Mouse (Mus musculus) cerebellum, postnatal 36 days (tissue): ENCODE results near the gene Herc4.
"Not testable (repeated sequence)": the region's sequence is repeated elsewhere in the genome, so short reads cannot be mapped to it uniquely, and the experiment has no call there.

Source experiments
- DNase-seq, 2 experiments: peaks; one replicate each; pipeline ENCODE4 v3.0.0; 2021 to 2022; ENCODE audit warnings: mixed read lengths in 2 of 2

The Herc4 gene

DNA sequence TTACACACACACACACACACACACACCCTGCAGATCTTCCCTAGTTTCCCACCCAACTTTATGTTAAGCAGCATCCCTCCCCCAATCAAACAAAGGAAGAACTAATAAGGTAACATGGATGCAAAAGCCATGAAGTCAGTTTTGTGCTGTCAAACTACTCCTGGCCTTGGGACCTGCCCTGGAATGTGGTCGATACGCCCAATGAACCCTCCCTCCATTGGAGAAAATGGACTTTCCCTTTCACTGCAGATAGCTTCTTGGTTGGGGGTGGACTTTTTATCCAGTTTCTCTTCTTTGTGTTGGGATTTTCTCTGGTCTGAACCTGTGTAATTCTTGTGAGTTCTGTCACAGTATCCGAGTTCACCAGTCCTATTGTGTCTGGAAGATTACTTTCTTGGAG is 15.1 kb downstream of the Herc4 start:
- DNase-seq, result no peak

DNA sequence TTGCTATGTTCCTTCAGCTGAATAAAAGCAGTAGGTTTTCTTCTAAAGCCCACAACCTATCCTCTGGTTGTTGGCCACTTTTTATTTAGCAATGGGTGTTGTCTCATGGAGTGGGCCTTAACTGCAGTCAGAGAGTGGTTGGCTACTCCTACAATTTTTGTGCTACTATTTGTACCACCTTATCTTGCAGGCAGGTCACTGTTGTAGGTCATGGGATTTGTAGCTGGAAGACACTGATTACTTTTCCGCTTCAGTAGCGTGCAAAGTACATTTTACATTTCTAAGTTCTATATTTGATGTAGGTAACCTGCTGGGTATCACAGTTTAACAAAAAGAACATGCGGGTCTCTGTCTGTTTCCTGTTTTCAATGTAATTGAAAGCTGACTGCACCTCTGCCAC is 15.7 kb downstream of the Herc4 start:
- no peak for DNase-seq

DNA sequence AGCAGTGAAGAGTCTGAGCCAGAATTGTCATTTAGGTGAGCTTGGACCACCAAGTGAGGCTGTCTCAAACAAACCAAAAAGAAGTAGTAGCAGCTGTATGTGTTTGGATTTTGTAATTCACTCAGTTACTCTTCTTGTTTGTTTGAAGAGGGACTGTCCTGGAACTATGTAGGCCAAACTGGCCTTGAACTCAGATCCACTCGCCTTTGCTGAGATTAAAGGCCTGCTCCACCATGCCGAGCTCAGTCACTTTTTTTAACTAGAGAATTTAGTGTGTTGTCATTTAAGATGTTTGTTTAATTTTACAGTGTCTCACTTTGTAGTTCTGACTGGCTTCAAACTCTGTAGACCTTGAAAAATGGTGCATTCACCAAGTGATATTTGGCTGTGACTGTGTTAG is 24.3 kb downstream of the Herc4 start:
- no peak for DNase-seq

DNA sequence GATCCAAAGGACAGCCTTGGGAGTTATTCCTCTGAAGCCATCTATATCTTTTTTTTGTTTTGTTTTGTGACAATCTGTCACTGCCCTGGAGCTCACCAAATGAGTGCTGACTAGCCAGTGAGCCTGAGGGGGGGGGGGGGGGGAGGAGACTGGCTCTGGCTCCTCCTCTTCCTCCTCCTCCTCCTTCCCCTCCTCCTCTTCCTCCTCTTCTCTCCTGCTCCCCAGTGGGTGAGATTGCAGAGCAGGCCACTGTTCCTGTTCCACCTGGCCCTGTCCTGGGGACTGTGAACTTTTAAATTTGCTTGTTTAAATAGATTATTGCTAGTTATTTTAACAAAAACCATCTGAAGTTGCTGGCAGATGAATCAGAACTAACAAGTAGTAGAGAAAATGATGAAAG is 28.8 kb downstream of the Herc4 start:
- DNase-seq, result no peak

DNA sequence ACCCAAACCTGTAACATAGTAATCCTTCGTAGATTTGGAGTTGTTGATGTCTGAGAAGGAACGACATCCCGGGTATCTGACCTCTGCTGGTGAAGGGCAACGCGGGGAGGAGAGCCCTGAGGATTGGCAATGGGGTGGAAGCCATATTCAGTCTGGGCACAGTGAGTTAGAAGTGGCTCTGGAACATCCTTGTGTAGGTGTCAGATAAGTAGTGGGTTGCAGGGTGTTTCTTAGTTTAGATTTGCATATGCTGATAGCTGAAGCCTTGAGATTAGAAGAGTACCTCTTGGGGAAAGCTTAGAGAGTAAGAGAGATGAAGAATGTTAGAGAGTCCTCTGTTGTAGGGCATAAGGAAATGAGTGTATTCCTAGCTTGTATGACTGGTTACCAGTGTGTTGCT is 29.3 kb downstream of the Herc4 start:
- no peak for DNase-seq

DNA sequence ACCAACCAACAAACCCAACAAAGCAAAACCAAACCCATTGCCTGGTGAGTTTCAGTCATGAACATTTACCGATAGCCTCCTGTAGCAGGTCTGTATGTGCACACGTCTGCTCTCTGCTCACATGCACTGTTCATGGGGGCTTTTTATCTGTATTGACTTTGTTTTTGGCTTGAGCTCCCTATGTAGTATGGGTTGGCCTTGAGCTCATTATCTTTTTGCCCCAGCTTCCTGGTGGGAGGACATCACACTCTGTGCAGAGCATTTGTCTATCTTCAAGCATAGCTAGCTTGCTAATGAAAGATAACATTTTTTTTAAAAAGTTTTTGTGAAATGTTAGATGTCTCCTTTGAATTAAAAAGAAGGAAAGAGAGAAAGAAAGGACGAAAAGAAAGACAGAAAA is 33.4 kb downstream of the Herc4 start:
- no peak for DNase-seq

DNA sequence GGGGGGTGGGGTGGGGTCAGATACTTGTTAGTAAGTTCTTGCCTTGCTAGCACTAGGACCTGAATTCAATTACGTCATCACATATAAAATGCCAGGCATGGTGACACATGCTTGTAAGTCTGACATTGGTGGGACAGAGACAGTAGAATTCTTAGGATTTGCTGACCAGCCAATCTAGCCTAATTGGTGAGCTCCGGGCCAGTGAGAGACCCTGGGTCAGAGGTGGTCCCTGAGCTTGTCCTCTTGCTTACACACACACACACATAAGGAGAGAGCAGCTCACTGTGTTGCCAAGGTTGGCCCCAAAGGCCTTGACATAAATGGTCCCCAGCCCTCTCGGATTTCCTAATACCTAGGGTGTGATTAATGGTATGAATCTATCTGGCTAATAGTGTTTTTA is 36.2 kb downstream of the Herc4 start:
- DNase-seq, result no peak

DNA sequence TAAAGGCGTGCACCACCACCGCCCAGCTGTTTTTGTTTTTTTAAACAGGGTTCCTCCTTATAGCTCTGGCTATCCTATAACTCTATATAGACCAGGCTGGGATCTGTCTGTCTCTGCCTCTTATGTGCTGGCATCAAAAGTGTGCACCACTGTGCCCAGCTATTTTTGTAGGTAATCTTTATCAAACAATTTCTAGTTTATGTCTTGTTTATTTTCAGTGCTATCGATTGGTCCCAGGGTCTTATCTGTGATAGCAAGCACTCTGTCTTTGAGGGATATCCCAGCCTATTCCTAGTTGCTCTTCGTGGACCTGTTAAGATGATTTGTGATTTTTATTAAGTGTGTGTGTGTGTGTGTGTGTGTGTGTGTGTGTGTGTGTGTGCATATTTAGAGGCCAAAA is 38.8 kb downstream of the Herc4 start:
- no peak for DNase-seq

DNA sequence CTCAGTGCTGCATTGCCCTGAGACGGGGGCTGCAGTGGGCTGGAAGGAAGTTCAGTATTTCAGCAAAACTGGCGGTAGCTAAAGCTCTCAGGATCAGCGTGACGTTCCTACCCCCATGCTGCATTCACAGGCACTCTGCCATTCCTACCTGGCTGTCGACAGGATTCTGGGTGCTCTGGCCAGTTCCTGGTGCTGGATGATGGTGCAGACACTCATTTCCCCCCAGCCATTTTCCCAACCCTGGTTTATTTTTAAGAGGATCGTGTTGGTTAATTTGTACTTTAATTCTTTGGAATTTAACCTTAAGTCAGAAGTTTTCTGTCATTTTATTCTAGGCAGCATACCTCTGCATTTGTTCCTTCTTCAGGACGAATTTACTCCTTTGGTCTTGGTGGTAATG is 39.2 kb downstream of the Herc4 start:
- no peak for DNase-seq

DNA sequence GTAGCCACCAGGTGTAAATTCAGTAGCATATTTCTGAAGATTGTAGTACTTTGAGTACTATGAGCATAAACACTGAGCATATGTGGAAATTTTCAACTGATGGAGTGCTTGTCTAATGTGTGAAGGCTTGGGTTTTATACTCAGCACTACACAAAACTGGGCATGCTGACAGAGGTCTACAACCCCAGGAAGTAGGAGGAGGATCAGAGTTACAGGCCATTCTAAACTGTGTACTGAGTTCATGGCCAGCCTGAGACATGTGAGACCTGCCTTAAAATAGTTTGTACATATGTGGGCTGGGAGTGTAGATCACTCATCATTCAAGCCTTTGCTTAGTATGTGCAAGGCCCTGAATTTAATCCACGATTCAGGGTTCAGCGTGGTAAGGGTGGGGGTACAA is 58.7 kb downstream of the Herc4 start:
- no peak for DNase-seq

DNA sequence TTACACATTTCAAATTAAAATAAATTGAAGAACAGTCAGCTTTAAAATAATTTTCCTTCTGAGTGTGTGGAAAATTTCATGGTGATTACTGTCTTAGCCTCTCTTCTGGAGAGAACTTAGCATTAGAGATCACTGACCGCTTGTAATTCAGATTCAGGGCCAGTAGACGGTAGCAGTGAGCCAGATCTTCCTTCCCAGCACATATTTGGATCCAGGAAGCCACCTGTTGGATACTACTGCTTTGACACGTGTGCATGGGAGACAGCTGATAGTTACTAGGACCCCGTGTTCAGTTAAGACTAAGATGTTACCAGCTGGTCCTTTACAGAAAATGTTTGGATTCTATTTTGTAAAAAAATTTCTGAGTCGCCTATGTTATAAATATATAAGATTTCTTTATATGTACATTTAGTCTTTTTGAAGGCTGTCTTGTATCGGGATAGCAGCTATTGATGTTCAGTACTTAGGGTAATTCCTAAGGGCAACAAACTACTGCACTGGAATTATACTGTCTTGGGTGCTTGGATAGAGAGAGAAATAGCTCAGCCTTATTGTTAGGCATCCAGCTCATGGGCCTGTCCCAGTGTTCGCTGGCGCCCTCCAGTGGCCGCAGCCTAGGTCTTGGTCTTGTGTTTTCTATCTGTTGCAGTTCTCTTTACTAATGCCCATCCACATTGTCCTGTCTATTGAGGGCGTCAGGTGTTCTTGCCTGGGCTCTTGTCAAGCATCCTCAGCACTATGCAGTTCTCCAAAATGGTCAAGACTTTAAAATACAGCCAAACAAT is 65.2 kb downstream of the Herc4 start:
- peak; percentile 77 to 81 for DNase-seq

DNA sequence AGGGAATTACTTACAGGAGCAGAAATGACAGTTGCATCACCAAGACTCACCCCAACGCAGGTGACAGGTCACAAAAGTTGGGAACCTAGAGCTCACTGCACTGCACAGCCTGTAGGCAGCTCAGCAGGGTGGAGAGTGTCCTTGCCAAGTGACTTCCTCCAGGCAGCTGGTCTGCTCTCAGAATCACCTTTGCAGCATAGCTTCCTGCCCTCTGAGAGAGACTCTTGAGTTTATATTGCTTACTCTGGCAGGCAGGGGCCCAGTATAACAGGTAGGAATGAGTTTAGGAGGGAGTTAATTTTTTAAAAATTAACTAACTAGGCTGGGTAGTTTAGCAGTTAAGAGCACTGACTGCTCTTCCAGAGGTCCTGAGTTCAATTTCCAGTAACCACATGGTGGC is 70.1 kb downstream of the Herc4 start:
- DNase-seq, result no peak

DNA sequence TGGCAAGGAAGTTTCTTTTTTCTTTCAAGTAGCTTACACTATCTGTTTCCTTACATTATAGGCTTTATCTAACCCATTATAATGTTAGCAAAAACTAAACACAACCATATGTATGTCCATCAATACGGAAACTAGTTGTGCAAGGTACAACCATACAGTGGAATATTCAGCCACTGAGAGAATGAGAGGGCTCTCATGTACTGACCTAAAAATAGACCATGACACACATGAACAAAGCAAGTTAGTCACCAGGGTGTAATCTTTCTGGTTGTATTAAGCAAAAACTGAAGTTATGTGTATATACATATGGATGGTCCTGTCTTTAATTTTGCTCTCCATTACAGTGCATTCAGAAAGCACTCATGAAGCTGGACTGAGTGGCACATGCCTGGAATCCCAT is 83.5 kb downstream of the Herc4 start:
- no peak for DNase-seq

DNA sequence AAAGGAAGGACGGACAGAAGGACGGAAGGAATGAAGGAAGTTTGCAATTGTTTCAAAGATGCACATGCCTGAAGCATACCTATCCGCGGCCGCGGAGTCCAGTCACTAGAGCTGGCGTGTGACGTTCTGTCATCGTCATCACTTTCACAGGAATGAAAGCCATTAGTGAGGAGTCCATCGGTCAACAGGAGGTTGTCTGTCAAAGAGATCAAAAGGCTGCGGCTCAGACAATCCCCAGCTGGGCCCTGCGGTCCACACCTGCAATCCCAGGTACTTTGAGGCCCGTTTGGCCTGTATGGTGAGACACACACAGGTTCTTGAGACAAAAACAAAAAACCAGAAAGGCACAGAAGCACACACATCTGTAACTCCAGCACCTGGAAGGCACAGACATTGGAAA is 93.3 kb downstream of the Herc4 start:
- peak in 1 of 2 experiments; percentile 8 for DNase-seq

DNA sequence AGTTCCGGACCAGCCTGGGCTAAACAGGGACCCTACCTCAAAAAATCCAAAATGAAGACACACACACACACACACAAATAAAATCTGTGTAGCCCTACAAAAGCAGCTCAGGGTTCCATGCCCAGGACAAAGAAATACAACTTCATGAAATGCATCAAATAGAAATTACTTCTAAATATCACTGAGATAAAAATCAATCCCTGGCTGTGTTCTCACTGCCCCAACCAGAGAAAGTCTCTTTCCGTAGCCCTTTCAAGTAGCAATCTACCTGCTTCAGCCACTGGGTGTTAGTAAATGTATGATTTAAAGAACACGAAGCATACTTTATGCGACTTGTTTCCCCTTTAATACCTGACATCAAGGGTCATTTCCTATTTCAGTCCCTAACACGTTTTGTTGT is 93.7 kb downstream of the Herc4 start:
- DNase-seq, result no peak

DNA sequence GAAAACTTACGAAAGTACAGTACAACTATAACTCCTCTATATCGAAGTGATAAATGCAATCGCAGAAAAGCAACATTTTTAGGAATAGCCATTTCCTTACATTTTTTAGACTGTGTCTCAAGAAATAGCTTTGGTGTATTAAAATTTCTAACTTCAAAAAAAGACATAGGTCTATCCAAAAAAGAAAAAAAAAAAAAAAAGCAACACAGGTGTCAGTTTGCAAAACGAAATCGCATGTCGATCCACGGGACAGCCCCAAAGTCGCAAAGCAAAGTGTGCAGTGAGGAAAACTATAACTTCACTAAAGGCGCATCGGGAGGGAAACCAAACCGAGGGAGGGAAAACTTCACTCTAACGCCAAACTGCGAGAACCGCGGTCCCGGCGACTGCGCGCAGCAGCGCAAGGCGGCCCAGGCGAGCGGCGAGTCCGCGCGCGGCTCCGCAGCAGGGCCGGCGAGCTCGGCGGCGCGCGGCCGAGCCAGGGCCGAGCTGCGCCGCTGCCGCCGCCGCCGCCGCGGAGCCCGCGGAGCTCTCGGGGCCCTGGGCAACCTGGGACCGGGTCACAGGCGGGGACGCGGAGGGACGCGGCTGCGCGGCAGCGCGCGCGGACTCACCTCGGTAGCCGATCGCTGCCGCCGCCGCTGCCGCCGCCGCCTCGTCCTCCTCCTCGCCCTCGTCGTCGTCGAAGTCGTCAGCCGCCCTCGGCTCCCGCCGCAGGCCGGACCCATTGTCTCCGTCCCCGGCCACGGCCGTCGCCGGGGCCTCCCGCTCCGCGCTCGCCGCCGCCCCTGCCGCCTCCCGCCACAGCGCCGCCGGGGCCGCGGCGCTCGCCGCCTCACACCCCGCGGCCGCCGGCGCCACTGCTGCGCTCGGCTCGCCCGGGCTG is 94.6 kb downstream of the Herc4 start:
- peak; percentile 58 to 69 for DNase-seq

DNA sequence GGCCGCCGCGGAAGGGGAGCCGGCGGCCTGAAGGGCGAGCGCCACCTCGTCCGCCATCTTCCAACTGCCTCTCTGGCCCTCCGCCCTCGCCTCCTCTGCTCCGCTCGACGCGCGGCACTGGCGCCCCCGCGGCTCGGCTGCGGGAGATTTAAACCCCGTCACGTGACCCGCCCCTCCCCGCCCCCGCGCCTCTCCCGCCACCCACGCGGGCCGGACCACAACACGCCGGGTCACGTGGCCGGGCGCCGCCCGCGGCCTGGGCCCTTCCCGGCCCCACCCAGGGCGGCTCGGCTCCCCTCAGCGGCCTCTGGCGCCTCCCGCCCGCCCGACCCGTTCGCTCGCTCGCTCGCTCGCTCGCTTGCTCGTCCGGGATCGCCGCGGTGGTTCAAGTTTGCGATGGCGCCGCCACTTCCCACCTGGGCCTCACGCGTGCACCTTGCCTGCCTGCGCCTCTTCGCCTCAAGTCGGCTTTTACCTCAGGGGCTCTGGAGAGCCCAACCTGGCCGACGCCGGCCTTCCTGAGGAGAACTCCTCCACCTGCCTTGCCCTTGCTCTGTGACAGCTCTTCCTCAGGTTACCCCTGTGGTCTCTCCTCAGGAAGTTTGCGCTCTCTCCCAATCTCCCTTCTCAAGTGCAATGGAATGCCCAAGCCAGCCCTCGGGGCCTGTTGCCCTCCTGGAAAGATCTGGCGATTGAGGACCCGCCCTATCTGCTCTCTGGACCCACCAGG is 95.5 kb downstream of the Herc4 start:
- peak; percentile 89 to 94 for DNase-seq

DNA sequence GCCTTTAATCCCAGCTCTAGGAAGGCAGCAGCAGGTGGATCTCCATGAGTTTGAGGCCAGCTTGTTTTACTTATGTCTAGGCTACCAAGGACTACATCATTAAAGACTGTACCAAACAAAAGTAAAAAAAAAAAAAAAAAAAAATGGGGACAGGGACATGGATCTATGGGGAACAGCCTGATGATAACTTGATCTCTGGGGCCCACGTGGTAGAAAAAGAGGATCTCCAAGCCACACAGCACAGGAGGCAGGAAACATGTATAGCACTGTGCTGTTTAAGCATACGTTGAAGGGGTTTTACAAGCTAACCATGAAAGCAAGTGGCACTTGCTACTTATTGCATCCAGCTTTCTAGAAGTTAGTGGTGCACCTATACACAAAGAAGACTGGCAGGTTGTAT is 97.7 kb downstream of the Herc4 start:
- no peak for DNase-seq

DNA sequence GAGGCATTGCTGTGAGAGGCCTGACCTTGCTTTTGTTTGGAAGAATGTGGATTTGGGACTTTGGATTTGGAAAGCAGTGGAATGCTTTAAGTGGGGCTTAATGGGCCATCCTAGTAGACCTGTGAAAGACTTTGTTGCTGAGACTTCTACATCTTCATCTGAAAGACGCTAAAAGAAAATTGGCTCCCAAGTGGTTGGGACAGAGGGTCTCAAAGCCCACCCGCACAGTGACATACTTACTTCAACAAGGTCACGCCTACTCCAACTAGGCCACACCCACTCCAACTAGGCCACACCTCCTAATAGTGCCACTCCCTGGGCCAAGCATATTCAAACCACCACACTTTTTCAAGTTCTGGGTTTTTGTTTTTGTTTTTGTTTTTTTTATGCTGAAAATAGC is 101.1 kb downstream of the Herc4 start:
- DNase-seq, result no peak

DNA sequence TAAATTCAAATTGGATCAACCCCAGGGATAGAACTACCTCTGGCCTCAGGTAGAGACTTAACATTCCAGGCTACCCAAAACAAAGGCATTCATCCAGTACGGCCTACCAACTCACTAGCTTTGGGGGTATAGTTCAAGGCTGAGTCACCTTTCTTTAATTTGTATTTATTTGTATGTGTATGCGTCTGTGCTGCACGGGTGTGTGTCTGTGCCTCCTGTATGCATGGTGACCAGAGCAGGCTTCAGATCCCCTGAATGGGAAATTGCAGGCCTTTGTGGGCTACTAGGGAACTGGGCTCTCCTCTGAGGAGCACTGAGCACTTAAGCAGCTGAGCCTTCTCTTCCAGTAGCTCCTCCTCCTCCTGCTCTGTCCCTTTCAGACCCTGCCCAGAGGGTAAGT is 104.7 kb downstream of the Herc4 start:
- no peak for DNase-seq

DNA sequence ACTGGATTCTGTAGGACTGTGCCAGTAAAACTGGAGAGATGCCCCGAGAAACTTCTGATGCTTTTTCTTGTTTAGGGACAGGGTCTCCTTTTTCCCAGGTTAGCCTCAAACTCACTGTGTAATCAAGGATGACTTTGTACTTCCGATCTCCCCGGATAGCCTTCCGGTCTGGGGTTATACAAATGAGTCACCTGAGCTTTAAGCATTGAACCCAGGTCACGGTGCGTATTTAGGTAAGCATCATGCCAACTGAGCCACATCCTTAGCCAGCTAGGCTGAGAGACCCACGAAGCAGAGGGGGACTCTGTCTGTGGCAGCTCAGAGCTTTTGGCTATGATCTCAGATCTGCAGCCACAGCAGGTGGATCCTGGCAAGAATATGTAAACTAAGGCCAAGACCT is 107.1 kb downstream of the Herc4 start:
- DNase-seq, result no peak

DNA sequence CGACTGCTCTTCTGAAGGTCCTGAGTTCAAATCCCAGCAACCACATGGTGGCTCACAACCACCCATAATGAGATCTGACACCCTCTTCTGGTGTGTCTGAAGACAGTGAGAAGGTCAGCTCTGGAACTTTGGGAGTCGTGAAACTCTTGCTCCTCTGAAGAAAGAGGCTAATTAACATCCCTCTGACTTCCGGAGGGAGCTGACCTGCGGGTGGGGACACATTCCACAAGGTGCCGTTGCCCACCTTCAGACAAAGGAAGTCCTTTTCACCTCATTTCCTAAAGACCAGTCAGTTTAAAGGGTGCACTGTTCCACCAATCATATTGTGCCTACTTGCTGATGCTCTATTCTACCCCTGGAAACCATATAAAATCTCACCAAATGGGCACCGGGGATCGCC is 107.5 kb downstream of the Herc4 start:
- DNase-seq, result not testable (repeated sequence)

DNA sequence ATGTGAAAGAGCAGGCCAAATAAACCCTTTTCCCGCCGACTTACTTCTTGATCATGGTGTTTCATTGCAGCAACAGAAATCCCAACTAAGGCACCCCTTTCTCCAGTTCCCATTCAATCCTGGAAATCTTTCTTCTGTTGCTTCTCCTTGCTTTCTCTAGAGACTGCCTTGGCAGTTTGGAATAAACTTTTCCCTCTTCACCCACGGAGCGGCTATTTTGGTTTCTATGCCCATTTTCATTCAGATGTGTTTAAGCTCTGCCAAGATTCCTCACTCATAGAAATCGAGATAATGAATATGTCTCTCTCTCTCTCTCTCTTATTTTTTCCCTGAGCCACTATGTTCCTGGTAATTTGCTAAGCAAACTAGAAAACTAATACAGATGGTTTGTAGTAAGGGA is 108.5 kb downstream of the Herc4 start:
- no peak for DNase-seq

DNA sequence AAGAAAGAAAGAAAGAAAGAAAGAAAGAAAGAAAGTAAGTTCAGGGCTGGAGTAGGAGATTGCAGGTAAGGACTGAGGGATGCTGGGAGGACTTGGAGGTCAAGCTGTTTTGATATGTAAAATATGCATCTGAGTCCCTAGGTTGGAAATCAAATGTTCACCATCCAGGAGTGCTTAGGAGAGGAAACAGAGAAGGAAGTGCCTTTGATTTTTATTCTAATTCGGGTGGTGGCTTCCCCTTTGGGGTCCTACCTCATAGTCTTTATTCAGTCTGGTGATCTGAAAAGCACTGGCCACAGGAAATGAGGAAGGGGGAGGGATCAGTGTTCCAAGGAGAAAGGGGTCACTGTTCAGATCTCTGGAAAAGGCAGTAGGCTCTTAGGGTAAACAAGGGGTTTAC is 116.9 kb downstream of the Herc4 start:
- no peak for DNase-seq
